Mouse (Mus musculus) heart, adult 2 months (tissue): Measurements from ENCODE around the gene Cblc. TPM values are rescaled to one million over a fixed set of nuclear protein-coding genes. Genes with fewer than 3 reads are reported as not detected.

Source experiments
- DNase-seq, 2 experiments: peaks; one replicate each; pipeline ENCODE4 v3.0.0; 2021
- H3K27ac ChIP-seq: fragments of 200-600 bp; 2 replicates; pipeline ENCODE4 v1.8.1; 2022
- H3K27me3 ChIP-seq: fragments of 200-500 bp; 2 replicates; pipeline ENCODE4 v1.6.1; 2012; ENCODE audit warnings: mild to moderate bottlenecking, low read length, inconsistent platforms, mixed read lengths; ENCODE audit not compliant: control insufficient read depth, insufficient read depth
- H3K36me3 ChIP-seq: fragments of 200-500 bp; 2 replicates; pipeline ENCODE4 v1.6.1; 2012; ENCODE audit warnings: low read length, inconsistent platforms; ENCODE audit not compliant: control insufficient read depth, insufficient read depth
- H3K4me1 ChIP-seq: fragments of 200-500 bp; 2 replicates; pipeline ENCODE4 v1.6.1; 2011; ENCODE audit warnings: low read length; ENCODE audit not compliant: control insufficient read depth, insufficient read depth
- H3K4me3 ChIP-seq: fragments of 200-600 bp; 2 replicates; pipeline ENCODE4 v1.8.1; 2022
- H3K79me2 ChIP-seq: fragments of 200-500 bp; replicated peaks from 2 replicates; pipeline ENCODE4 v1.6.1; 2012; ENCODE audit warnings: mild to moderate bottlenecking, inconsistent platforms, low read length, moderate library complexity, mixed read lengths; ENCODE audit not compliant: control insufficient read depth, insufficient read depth
- H3K9ac ChIP-seq: fragments of 200-500 bp; 2 replicates; pipeline ENCODE4 v1.6.1; 2012; ENCODE audit warnings: low read depth, mild to moderate bottlenecking, control low read depth, inconsistent platforms, low read length, mixed read lengths
- CTCF ChIP-seq: fragments of 200-600 bp; IDR thresholded peaks from 2 replicates; pipeline ENCODE4 v1.8.1; 2022; ENCODE audit warnings: antibody characterized with exemption, mild to moderate bottlenecking, moderate library complexity
- EP300 ChIP-seq: fragments of 200-500 bp; IDR thresholded peaks from 2 replicates; pipeline ENCODE4 v1.6.1; 2011; ENCODE audit warnings: low read depth, low read length, control low read depth; ENCODE audit not compliant: insufficient read depth
- POLR2A ChIP-seq: fragments of 200-500 bp; IDR thresholded peaks from 2 replicates; pipeline ENCODE4 v1.6.1; 2011; ENCODE audit warnings: mild to moderate bottlenecking, low read depth, low read length, control low read depth; ENCODE audit not compliant: insufficient read depth
- WGBS: fragments of 180-500 bp; shearing (Covaris S2); methylation state at CpG from one replicate; pipeline ENCODE4 v1.1.7; 2018; 5-methylcytosine and 5-hydroxymethylcytosine counted together
- intact Hi-C: fragments of 180-260 bp; cut with DNase I; formaldehyde crosslinking; loops from one replicate; pipeline ENCODE4 v1.15.1; 2025
- polyA plus RNA-seq: library from polyadenylated mRNA; depleted of rRNA; stranded (reverse); fragments of >200 nt; gene quantifications from 2 replicates; pipeline ENCODE4 v1.2.3, GENCODE M21; 2012
- total RNA-seq, 2 experiments: library from RNA; stranded (reverse); gene quantifications; 2 replicates each; pipeline ENCODE4 v1.2.3; 2021

The Cblc gene
- total and polyA plus RNA-seq, 3 experiments, result 0.63 to 1.2 (median 0.77) TPM

GRCm38 (mm10) chr7:19822193-19822592, 25.6 kb upstream of the Cblc start:
- H3K4me3 ChIP-seq, result peak overlapping the region; percentile 67
- 14% methylated on average over 20 of the region's 20 CpGs for WGBS
- intact Hi-C loops, result no loop called here
- H3K36me3 ChIP-seq, result no peaks in the 10 kb centered on the region
- H3K9ac ChIP-seq, result peak overlapping the region; percentile 99
- no peaks in the 10 kb centered on the region for H3K79me2 ChIP-seq
- H3K4me1 ChIP-seq, result peaks cover 17% of the 10 kb centered on the region
- H3K27ac ChIP-seq, result peak overlapping the region; percentile 76
- no peak for DNase-seq
- TF ChIP-seq CTCF, result no peak
- no peak for TF ChIP-seq POLR2A
- TF ChIP-seq EP300, result no peak
- no peaks in the 10 kb centered on the region for H3K27me3 ChIP-seq

DNA sequence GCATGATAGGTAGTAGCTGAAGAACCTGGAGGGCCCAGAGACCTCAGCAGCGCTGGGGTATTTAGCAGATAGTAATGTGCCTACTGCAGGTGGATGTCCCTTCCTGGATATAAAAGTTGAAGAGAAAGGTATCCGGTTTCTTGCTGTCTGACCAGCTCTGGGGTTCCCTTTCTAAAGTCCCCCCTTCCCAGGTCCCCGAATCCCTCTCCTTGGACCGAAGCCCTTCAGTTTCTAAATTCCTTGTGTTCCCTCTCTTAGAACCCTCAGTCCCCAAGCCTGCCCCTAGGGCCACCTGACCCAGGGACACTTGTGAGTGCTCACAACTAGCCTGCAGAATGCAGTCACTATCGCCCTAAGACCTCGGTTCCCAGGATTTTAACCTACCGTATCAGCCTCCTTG, 25.0 kb upstream of the Cblc start:
- TF ChIP-seq EP300 (no peak), POLR2A (no peak), CTCF (no peak)
- WGBS, result 91% methylated on average over 7 of the region's 7 CpGs
- no peaks in the 10 kb centered on the region for H3K36me3 ChIP-seq
- H3K9ac ChIP-seq, result peak overlapping the region; percentile 99
- no peaks in the 10 kb centered on the region for H3K79me2 ChIP-seq
- peak overlapping the region; percentile 76 for H3K27ac ChIP-seq
- H3K4me1 ChIP-seq, result peaks cover 20% of the 10 kb centered on the region
- intact Hi-C loops, result no loop called here
- H3K27me3 ChIP-seq, result no peaks in the 10 kb centered on the region
- H3K4me3 ChIP-seq, result peak overlapping the region; percentile 67; the same call in 1 of the 2 replicates
- DNase-seq, result no peak

GRCm38 (mm10) chr7:19820347-19821048, 23.9 kb upstream of the Cblc start:
- Histone ChIP-seq H3K4me3 (no peak overlapping the region), H3K9ac (no peak overlapping the region), H3K36me3 (no peaks in the 10 kb centered on the region), H3K79me2 (no peaks in the 10 kb centered on the region), H3K27me3 (no peaks in the 10 kb centered on the region), H3K4me1 (peaks cover 23% of the 10 kb centered on the region), H3K27ac (no peak overlapping the region)
- WGBS, result 79% methylated on average over 3 of the region's 3 CpGs
- no peak for DNase-seq
- intact Hi-C loops, result no loop called here
- TF ChIP-seq EP300 (no peak), CTCF (peak; percentile 42)

- H3K27me3 ChIP-seq, result no peaks in the 10 kb centered on the region
- H3K79me2 ChIP-seq, result no peaks in the 10 kb centered on the region
- 92% methylated on average over 7 of the region's 7 CpGs for WGBS
- no peak overlapping the region for H3K9ac ChIP-seq
- TF ChIP-seq POLR2A (no peak), CTCF (no peak), EP300 (no peak)
- no peak for DNase-seq
- intact Hi-C loops, result no loop called here
- no peaks in the 10 kb centered on the region for H3K36me3 ChIP-seq
- no peak overlapping the region for H3K4me3 ChIP-seq
- H3K4me1 ChIP-seq, result peaks cover 17% of the 10 kb centered on the region
- H3K27ac ChIP-seq, result no peak overlapping the region
Observed at GRCm38 (mm10) chr7:19818875-19819274, 22.3 kb upstream of the Cblc start.

GRCm38 (mm10) chr7:19818440-19818839, 21.8 kb upstream of the Cblc start:
- Histone ChIP-seq H3K27ac (no peak overlapping the region), H3K4me3 (no peak overlapping the region), H3K36me3 (no peaks in the 10 kb centered on the region), H3K79me2 (no peaks in the 10 kb centered on the region), H3K4me1 (peaks cover 12% of the 10 kb centered on the region), H3K9ac (no peak overlapping the region), H3K27me3 (no peaks in the 10 kb centered on the region)
- intact Hi-C loops, result no loop called here
- no peak for DNase-seq
- no peak for TF ChIP-seq EP300
- no peak for TF ChIP-seq POLR2A
- no peak for TF ChIP-seq CTCF
- 91% methylated on average over 5 of the region's 5 CpGs for WGBS

DNA sequence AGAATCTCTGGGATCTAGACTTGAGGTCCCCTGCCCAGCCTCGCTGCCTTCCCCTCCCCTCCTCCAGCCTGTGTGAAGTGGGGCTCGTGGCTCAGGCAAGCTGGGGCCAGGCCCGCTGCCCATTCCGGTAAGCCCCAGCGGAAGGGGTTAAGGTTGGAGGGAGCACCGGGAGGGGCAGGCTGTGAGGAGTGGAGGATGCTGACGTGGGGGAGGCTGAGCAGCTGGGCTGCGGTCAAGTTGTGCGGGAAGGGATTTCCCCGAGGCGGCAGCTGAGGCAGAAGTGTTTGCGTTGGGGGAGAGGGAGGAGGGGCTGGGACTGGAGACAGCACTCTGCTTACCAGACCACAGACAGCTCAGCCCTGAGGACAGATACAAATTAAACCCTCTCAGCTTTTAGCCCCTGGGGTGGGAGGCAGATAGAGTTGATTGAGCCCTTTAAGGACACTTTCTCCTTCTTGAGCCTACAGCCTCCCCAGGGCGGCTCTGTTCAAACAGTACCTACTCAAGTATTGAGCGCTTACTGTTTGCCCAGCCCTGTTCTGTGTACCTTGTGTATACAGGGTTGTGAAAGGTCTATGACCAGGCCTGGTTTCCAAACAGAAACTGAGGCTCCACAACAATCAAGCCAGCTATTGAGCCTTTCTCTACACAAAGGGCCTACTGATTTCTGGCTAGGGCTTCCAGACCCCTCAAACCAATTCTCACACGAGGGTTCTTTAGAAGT, 20.9 kb upstream of the Cblc start:
- Histone ChIP-seq H3K9ac (peak overlapping the region; percentile 49), H3K79me2 (no peaks in the 10 kb centered on the region), H3K27me3 (no peaks in the 10 kb centered on the region), H3K4me1 (peaks cover 10% of the 10 kb centered on the region), H3K36me3 (no peaks in the 10 kb centered on the region), H3K27ac (peak overlapping the region; percentile 86), H3K4me3 (peak overlapping the region; percentile 7; the same call in 1 of the 2 replicates)
- WGBS, result 25% methylated on average over 15 of the region's 15 CpGs
- TF ChIP-seq EP300 (no peak), CTCF (no peak), POLR2A (0 out of 2 replicates have a peak, but pooled peaks have one; percentile 20)
- intact Hi-C loops, result no loop called here
- DNase-seq, result peak; percentile 71 to 87
